Mouse (Mus musculus): Measurements from ENCODE around the gene Fbxo3. TPM values are rescaled to one million over a fixed set of nuclear protein-coding genes. Genes with fewer than 3 reads are reported as not detected.
"Not testable (repeated sequence)": the region's sequence is repeated elsewhere in the genome, so short reads cannot be mapped to it uniquely, and the experiment has no call there.

The Fbxo3 gene
- 10 to 100 TPM; 47.4 to 47.5 TPM for total RNA-seq (2021)
- long read RNA-seq, experiment 1, full-length matches to known transcripts: 45 of 70 reads
- long read RNA-seq, experiment 1, partial matches to known transcripts: 4 of 70 reads
- long read RNA-seq, experiment 1, other reads (novel, unspliced or antisense): 21 of 70 reads
- long read RNA-seq, experiment 2, full-length matches to known transcripts: 55 of 85 reads
- long read RNA-seq, experiment 2, partial matches to known transcripts: 3 of 85 reads
- long read RNA-seq, experiment 2, other reads (novel, unspliced or antisense): 27 of 85 reads

- peak within 1 kb of the TSS; percentile 97 for H3K4me3 ChIP-seq
- peak within 1 kb of the TSS; percentile 96 for H3K27ac ChIP-seq
- DNase-seq (ENCODE audit: low spot score in 2 of 2): peak; percentile 69 to 78
- TF ChIP-seq CTCF (conservative IDR thresholded peaks at IDR 0.05): peak; percentile 56
Observed at GRCm38 (mm10) chr2:104027458-104028138, at the start of gene Fbxo3. TSS of gene Fbxo3 (plus strand) at chr2:104027721.

GRCm38 (mm10) chr2:103982250-103982649 is 45.3 kb upstream of the Fbxo3 start:
- peak; percentile 100 for TF ChIP-seq CTCF (conservative IDR thresholded peaks at IDR 0.05)
- DNase-seq (ENCODE audit: low spot score in 2 of 2): peak; percentile 73 to 84
- no peak overlapping the region for H3K27ac ChIP-seq
- no peak overlapping the region for H3K4me3 ChIP-seq

- Histone ChIP-seq H3K27ac (no peak overlapping the region), H3K4me3 (no peak overlapping the region)
- TF ChIP-seq CTCF (conservative IDR thresholded peaks at IDR 0.05): no peak
- DNase-seq (ENCODE audit: low spot score in 2 of 2): no peak
Observed at GRCm38 (mm10) chr2:103983146-103983545, 44.4 kb upstream of the Fbxo3 start.

- DNase-seq (ENCODE audit: low spot score in 2 of 2); H3K27ac ChIP-seq; H3K4me3 ChIP-seq: not testable (repeated sequence)
Observed at GRCm38 (mm10) chr2:103987595-103987994, 39.9 kb upstream of the Fbxo3 start.

- no peak for DNase-seq (ENCODE audit: low spot score in 2 of 2)
- no peak overlapping the region for H3K27ac ChIP-seq
- no peak overlapping the region for H3K4me3 ChIP-seq
- TF ChIP-seq CTCF (conservative IDR thresholded peaks at IDR 0.05): no peak
Observed at GRCm38 (mm10) chr2:103989724-103990123, 37.8 kb upstream of the Fbxo3 start.

- Histone ChIP-seq H3K4me3 (no peak overlapping the region), H3K27ac (no peak overlapping the region)
- DNase-seq (ENCODE audit: low spot score in 2 of 2): no peak
- TF ChIP-seq CTCF (conservative IDR thresholded peaks at IDR 0.05): peak; percentile 45
Observed at GRCm38 (mm10) chr2:103991303-103991702, 36.2 kb upstream of the Fbxo3 start.

GRCm38 (mm10) chr2:103992162-103992561 is 35.4 kb upstream of the Fbxo3 start:
- Histone ChIP-seq H3K4me3 (no peak overlapping the region; the same call in 1 of the 2 replicates), H3K27ac (no peak overlapping the region)
- DNase-seq (ENCODE audit: low spot score in 2 of 2): no peak
- TF ChIP-seq CTCF (conservative IDR thresholded peaks at IDR 0.05): no peak

GRCm38 (mm10) chr2:103992618-103993332 is 34.7 kb upstream of the Fbxo3 start:
- TF ChIP-seq CTCF (conservative IDR thresholded peaks at IDR 0.05): no peak
- DNase-seq (ENCODE audit: low spot score in 2 of 2): peak; percentile 15 to 26
- H3K4me3 ChIP-seq: peak overlapping the region; percentile 15; the same call in 1 of the 2 replicates
- H3K27ac ChIP-seq: no peak overlapping the region

GRCm38 (mm10) chr2:104001076-104001475 is 26.4 kb upstream of the Fbxo3 start:
- no peak overlapping the region for H3K4me3 ChIP-seq
- peak; percentile 80 for TF ChIP-seq CTCF (conservative IDR thresholded peaks at IDR 0.05)
- no peak overlapping the region for H3K27ac ChIP-seq
- DNase-seq (ENCODE audit: low spot score in 2 of 2): peak in 1 of 2 experiments; percentile 16

- DNase-seq (ENCODE audit: low spot score in 2 of 2): no peak
- H3K27ac ChIP-seq: no peak overlapping the region
- no peak overlapping the region for H3K4me3 ChIP-seq
- TF ChIP-seq CTCF (conservative IDR thresholded peaks at IDR 0.05): no peak
Observed at GRCm38 (mm10) chr2:104001861-104002260, 25.7 kb upstream of the Fbxo3 start.

- peak; percentile 57 to 79 for DNase-seq (ENCODE audit: low spot score in 2 of 2)
- peak; percentile 82 for TF ChIP-seq CTCF (conservative IDR thresholded peaks at IDR 0.05)
- Histone ChIP-seq H3K27ac (no peak overlapping the region), H3K4me3 (no peak overlapping the region; the same call in 1 of the 2 replicates)
Observed at GRCm38 (mm10) chr2:104002711-104003413, 24.7 kb upstream of the Fbxo3 start.

- DNase-seq (ENCODE audit: low spot score in 2 of 2): no peak
- no peak for TF ChIP-seq CTCF (conservative IDR thresholded peaks at IDR 0.05)
Observed at GRCm38 (mm10) chr2:104007793-104008519, 19.6 kb upstream of the Fbxo3 start.

GRCm38 (mm10) chr2:104008853-104009252 is 18.7 kb upstream of the Fbxo3 start:
- not testable (repeated sequence) for H3K27ac ChIP-seq; H3K4me3 ChIP-seq; DNase-seq (ENCODE audit: low spot score in 2 of 2)

More at GRCm38 (mm10) chr2:104007793-104008519, 19.6 kb upstream of the Fbxo3 start:
- H3K4me3 ChIP-seq: no peak overlapping the region
- H3K27ac ChIP-seq: no peak overlapping the region
